Mouse (Mus musculus) hindbrain, embryonic 13.5 days (tissue): ENCODE measurements at regions not wholly inside any gene's neighbourhood (a gene's known extent, or its start where the extent isn't known, plus 50 kb on each side); places are given as distances from the start of the nearest gene placed in this dataset.

Experiments used
- ATAC-seq: fragments of 200-750 bp; cut with Nextera tagmentation; 2 replicates; pipeline ENCODE4 v1.8.0; 2017; ENCODE audit warnings: moderate TSS enrichment; ENCODE audit not compliant: low FRiP score
- H3K27ac ChIP-seq: fragments of 300-500 bp; sonication (generic); 2 replicates; pipeline ENCODE4 v1.5.1; 2015; ENCODE audit warnings: inconsistent platforms, mild to moderate bottlenecking, moderate library complexity
- H3K27me3 ChIP-seq: fragments of 300-500 bp; sonication (generic); 2 replicates; pipeline ENCODE4 v1.6.1; 2015; ENCODE audit warnings: mild to moderate bottlenecking, inconsistent platforms
- H3K36me3 ChIP-seq: fragments of 300-500 bp; sonication (generic); 2 replicates; pipeline ENCODE4 v1.6.1; 2015; ENCODE audit warnings: mild to moderate bottlenecking, inconsistent platforms
- H3K4me1 ChIP-seq: fragments of 300-500 bp; sonication (generic); replicated peaks from 2 replicates; pipeline ENCODE4 v1.6.1; 2015; ENCODE audit warnings: inconsistent platforms
- H3K4me2 ChIP-seq: fragments of 300-500 bp; sonication (generic); 2 replicates; pipeline ENCODE4 v1.6.1; 2015; ENCODE audit warnings: inconsistent platforms, mild to moderate bottlenecking, moderate library complexity
- H3K4me3 ChIP-seq: fragments of 300-500 bp; sonication (generic); 2 replicates; pipeline ENCODE4 v1.5.1; 2015; ENCODE audit warnings: mild to moderate bottlenecking, inconsistent platforms
- H3K9ac ChIP-seq: fragments of 300-500 bp; sonication (generic); 2 replicates; pipeline ENCODE4 v1.6.1; 2015; ENCODE audit warnings: mild to moderate bottlenecking, inconsistent platforms
- H3K9me3 ChIP-seq: fragments of 300-500 bp; sonication (generic); 2 replicates; pipeline ENCODE4 v1.6.1; 2016; ENCODE audit warnings: inconsistent platforms
- WGBS: fragments of 180-500 bp; shearing (Covaris S2); methylation state at CpG from one replicate; pipeline ENCODE4 v1.1.7; 2015; 5-methylcytosine and 5-hydroxymethylcytosine counted together

GRCm38 (mm10) chr10:66940368-66940767 lies 155.6 kb upstream of the Jmjd1c start:
- no peaks in the 10 kb centered on the region for H3K4me1 ChIP-seq
- 73% methylated on average over 6 of the region's 6 CpGs for WGBS
- H3K36me3 ChIP-seq: no peaks in the 10 kb centered on the region
- no peak overlapping the region for H3K9ac ChIP-seq
- no peak overlapping the region for H3K4me2 ChIP-seq
- no peak overlapping the region for H3K27ac ChIP-seq
- no peak overlapping the region for H3K4me3 ChIP-seq
- H3K9me3 ChIP-seq: no peaks in the 10 kb centered on the region
- ATAC-seq: no peak
- H3K27me3 ChIP-seq: no peaks in the 10 kb centered on the region

- no peaks in the 10 kb centered on the region for H3K9me3 ChIP-seq
- no peak for ATAC-seq
- no peaks in the 10 kb centered on the region for H3K4me1 ChIP-seq
Observed at GRCm38 (mm10) chr10:66940922-66941321, 155.0 kb upstream of the Jmjd1c start.

GRCm38 (mm10) chr10:66941974-66942373 lies 154.0 kb upstream of the Jmjd1c start:
- Histone ChIP-seq H3K4me2 (no peak overlapping the region), H3K27me3 (no peaks in the 10 kb centered on the region), H3K4me1 (no peaks in the 10 kb centered on the region), H3K9ac (no peak overlapping the region), H3K36me3 (no peaks in the 10 kb centered on the region), H3K27ac (no peak overlapping the region), H3K9me3 (no peaks in the 10 kb centered on the region), H3K4me3 (no peak overlapping the region)
- ATAC-seq: no peak
- WGBS: 80% methylated on average over 3 of the region's 3 CpGs

More at GRCm38 (mm10) chr10:66940922-66941321, 155.0 kb upstream of the Jmjd1c start:
- WGBS: 90% methylated on average over 5 of the region's 5 CpGs
- Histone ChIP-seq H3K4me2 (no peak overlapping the region), H3K36me3 (no peaks in the 10 kb centered on the region), H3K9ac (no peak overlapping the region), H3K4me3 (no peak overlapping the region), H3K27ac (no peak overlapping the region), H3K27me3 (no peaks in the 10 kb centered on the region)

- no peak for ATAC-seq
- Histone ChIP-seq H3K4me1 (no peaks in the 10 kb centered on the region), H3K27ac (no peak overlapping the region), H3K27me3 (no peaks in the 10 kb centered on the region), H3K4me3 (no peak overlapping the region), H3K9me3 (no peaks in the 10 kb centered on the region), H3K9ac (no peak overlapping the region), H3K36me3 (no peaks in the 10 kb centered on the region), H3K4me2 (no peak overlapping the region)
- 56% methylated on average over 5 of the region's 5 CpGs for WGBS
Observed at GRCm38 (mm10) chr10:66943875-66944274, 152.1 kb upstream of the Jmjd1c start.

GRCm38 (mm10) chr10:66946161-66946560 lies 149.8 kb upstream of the Jmjd1c start:
- H3K4me3 ChIP-seq: no peak overlapping the region

GRCm38 (mm10) chr10:66948329-66948728 lies 147.6 kb upstream of the Jmjd1c start:
- no peaks in the 10 kb centered on the region for H3K9me3 ChIP-seq
- no peak overlapping the region for H3K4me2 ChIP-seq
- no peak overlapping the region for H3K4me3 ChIP-seq
- no peak overlapping the region for H3K27ac ChIP-seq
- no peak for ATAC-seq
- H3K4me1 ChIP-seq: no peaks in the 10 kb centered on the region
- no peak overlapping the region for H3K9ac ChIP-seq
- no peaks in the 10 kb centered on the region for H3K27me3 ChIP-seq
- WGBS: 100% methylated on average over 2 of the region's 2 CpGs
- no peaks in the 10 kb centered on the region for H3K36me3 ChIP-seq

More at GRCm38 (mm10) chr10:66946161-66946560, 149.8 kb upstream of the Jmjd1c start:
- H3K9me3 ChIP-seq: no peaks in the 10 kb centered on the region
- H3K4me1 ChIP-seq: no peaks in the 10 kb centered on the region
- H3K4me2 ChIP-seq: no peak overlapping the region
- no peak for ATAC-seq
- WGBS: 93% methylated on average over 2 of the region's 2 CpGs
- no peak overlapping the region for H3K9ac ChIP-seq
- no peaks in the 10 kb centered on the region for H3K27me3 ChIP-seq
- H3K36me3 ChIP-seq: no peaks in the 10 kb centered on the region
- H3K27ac ChIP-seq: no peak overlapping the region

GRCm38 (mm10) chr10:66950441-66950840 lies 145.5 kb upstream of the Jmjd1c start:
- H3K4me1 ChIP-seq: no peaks in the 10 kb centered on the region
- H3K9ac ChIP-seq: no peak overlapping the region
- H3K9me3 ChIP-seq: no peaks in the 10 kb centered on the region
- no peak overlapping the region for H3K27ac ChIP-seq
- no peaks in the 10 kb centered on the region for H3K27me3 ChIP-seq
- WGBS: 92% methylated on average over 4 of the region's 4 CpGs
- no peak overlapping the region for H3K4me2 ChIP-seq
- no peak overlapping the region for H3K4me3 ChIP-seq
- H3K36me3 ChIP-seq: no peaks in the 10 kb centered on the region
- ATAC-seq: no peak

- ATAC-seq: no peak
- Histone ChIP-seq H3K27ac (no peak overlapping the region), H3K36me3 (no peaks in the 10 kb centered on the region), H3K4me1 (0 out of 2 replicates have a peak, but pooled peaks cover 4% of the 10 kb centered on the region), H3K4me3 (no peak overlapping the region), H3K27me3 (no peaks in the 10 kb centered on the region), H3K9me3 (no peaks in the 10 kb centered on the region), H3K9ac (no peak overlapping the region), H3K4me2 (no peak overlapping the region)
- WGBS: 92% methylated on average over 8 of the region's 8 CpGs
Observed at GRCm38 (mm10) chr10:66951231-66951822, 144.6 kb upstream of the Jmjd1c start.

- Histone ChIP-seq H3K4me3 (no peak overlapping the region), H3K27me3 (no peaks in the 10 kb centered on the region), H3K36me3 (no peaks in the 10 kb centered on the region), H3K4me1 (0 out of 2 replicates have a peak, but pooled peaks cover 4% of the 10 kb centered on the region), H3K9ac (no peak overlapping the region), H3K9me3 (no peaks in the 10 kb centered on the region), H3K4me2 (no peak overlapping the region), H3K27ac (no peak overlapping the region)
- 80% methylated on average over 9 of the region's 9 CpGs for WGBS
- ATAC-seq: no peak
Observed at GRCm38 (mm10) chr10:66951935-66952334, 144.0 kb upstream of the Jmjd1c start.

GRCm38 (mm10) chr10:66953248-66953975 lies 142.5 kb upstream of the Jmjd1c start:
- no peak overlapping the region for H3K4me2 ChIP-seq
- H3K9ac ChIP-seq: no peak overlapping the region
- 0 out of 2 replicates have a peak, but pooled peaks cover 4% of the 10 kb centered on the region for H3K4me1 ChIP-seq
- H3K27ac ChIP-seq: no peak overlapping the region
- WGBS: 80% methylated on average over 10 of the region's 10 CpGs
- no peaks in the 10 kb centered on the region for H3K9me3 ChIP-seq
- H3K27me3 ChIP-seq: no peaks in the 10 kb centered on the region
- H3K4me3 ChIP-seq: no peak overlapping the region
- no peaks in the 10 kb centered on the region for H3K36me3 ChIP-seq
- no peak for ATAC-seq

- Histone ChIP-seq H3K27me3 (no peaks in the 10 kb centered on the region), H3K36me3 (no peaks in the 10 kb centered on the region), H3K9ac (no peak overlapping the region), H3K27ac (no peak overlapping the region), H3K9me3 (no peaks in the 10 kb centered on the region), H3K4me1 (0 out of 2 replicates have a peak, but pooled peaks cover 4% of the 10 kb centered on the region), H3K4me3 (no peak overlapping the region), H3K4me2 (no peak overlapping the region)
- WGBS: 68% methylated on average over 4 of the region's 4 CpGs
- ATAC-seq: no peak
Observed at GRCm38 (mm10) chr10:66953976-66954505, 141.9 kb upstream of the Jmjd1c start.

- no peak overlapping the region for H3K4me3 ChIP-seq
- no peaks in the 10 kb centered on the region for H3K36me3 ChIP-seq
- H3K27ac ChIP-seq: no peak overlapping the region
- no peak for ATAC-seq
- no peak overlapping the region for H3K4me2 ChIP-seq
- WGBS: 63% methylated on average over 5 of the region's 5 CpGs
- H3K4me1 ChIP-seq: 0 out of 2 replicates have a peak, but pooled peaks cover 4% of the 10 kb centered on the region
- no peak overlapping the region for H3K9ac ChIP-seq
- H3K27me3 ChIP-seq: no peaks in the 10 kb centered on the region
- no peaks in the 10 kb centered on the region for H3K9me3 ChIP-seq
Observed at GRCm38 (mm10) chr10:66955430-66955829, 140.5 kb upstream of the Jmjd1c start.
